Mouse (Mus musculus): ENCODE measurements around the gene Kat2a.

DNA sequence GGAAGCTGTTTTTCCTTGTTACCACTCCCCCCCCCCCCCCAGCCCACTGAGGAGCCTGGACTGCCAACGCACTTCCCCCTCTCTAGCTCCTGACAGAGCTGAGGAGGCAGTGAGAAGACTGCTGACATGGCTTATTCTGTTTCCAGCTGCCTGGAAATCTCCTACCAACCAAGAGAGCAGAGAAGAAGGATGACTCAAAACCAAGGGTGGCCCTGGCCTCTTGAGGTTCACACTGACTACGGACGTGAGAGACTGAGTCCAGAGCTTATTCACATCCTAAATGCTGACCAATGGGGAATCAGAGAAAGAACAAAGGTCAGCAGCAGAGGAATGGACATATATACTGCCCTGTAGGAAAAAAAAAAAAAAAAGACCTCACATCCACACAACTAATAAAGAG, 7.0 kb upstream of the Kat2a start:
- TF ChIP-seq SMC3 (IDR thresholded peaks at IDR 0.05; ENCODE audit: low read depth, low read length) (no peak), UBTF (IDR thresholded peaks at IDR 0.05; ENCODE audit: borderline replicate concordance, insufficient read depth, low read depth, low read length) (no peak), POLR2A (IDR thresholded peaks at IDR 0.05; ENCODE audit: control insufficient read depth in 1 of 2, insufficient read depth in 1 of 2, low read depth in 1 of 2, low read length in 2 of 2, poor library complexity in 1 of 2) (no peak), NRF1 (IDR thresholded peaks at IDR 0.05; ENCODE audit: insufficient read depth, low read depth, low read length, poor library complexity, severe bottlenecking) (no peak), TBP (IDR thresholded peaks at IDR 0.05; ENCODE audit: low read depth, low read length) (no peak), EP300 (IDR thresholded peaks at IDR 0.05; ENCODE audit: low read depth in 1 of 2, low read length in 2 of 2) (no peak), MAX (IDR thresholded peaks at IDR 0.05; ENCODE audit: low read length) (no peak)

Data from MEL (cell line).